Mouse (Mus musculus): ENCODE data around the gene Map1s.

Map1s gene

DNA sequence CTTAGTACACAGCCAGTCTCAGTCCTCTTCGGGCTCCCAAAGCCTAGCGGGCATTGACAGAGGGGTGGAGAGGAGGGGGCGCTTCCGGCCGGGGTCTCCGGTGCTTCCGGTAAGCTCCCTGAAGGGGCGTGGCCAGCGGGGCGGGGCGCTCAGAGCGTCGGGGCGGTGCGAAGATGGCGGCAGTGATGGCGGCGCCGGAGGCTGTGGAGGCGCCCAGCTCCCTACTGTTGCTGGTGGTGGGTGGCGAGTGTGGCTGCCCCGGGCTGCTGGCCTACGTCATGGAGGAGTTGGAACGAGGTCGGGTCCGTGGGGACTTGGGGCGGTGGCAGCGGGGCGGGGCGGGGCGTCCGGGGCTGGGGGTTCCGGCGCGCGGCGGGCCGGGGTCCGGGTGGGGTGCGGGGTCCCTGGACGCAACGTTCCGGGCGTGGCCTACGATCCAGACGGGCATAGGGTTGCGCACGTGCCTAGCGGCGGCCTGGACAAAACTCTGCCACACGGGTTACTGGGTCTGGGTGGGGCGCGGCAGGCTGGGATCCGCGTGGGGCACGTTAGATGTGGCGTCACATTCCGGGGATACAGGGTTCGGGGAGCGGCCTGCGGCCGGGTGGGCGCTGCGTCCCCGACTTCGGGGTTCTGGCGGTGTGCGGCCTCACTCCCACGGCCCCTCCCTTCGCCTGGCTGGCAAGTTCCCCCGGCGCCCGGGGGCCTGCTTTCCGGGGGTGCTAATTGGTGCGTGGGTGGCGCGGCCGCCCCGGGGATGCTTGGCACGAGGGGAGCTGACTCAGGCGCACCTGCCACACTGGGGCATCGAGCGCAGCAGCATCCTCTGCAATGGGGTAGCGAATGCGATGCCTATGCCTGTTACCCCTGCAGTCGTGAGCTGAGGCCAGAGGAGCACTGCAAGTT is at the start of gene Map1s:
Map1s (plus strand) TSS at position 102 of the 906 bp plus-strand sequence.
- DNase-seq (ENCODE audit: low read depth, low spot score), result peak; percentile 91

DNA sequence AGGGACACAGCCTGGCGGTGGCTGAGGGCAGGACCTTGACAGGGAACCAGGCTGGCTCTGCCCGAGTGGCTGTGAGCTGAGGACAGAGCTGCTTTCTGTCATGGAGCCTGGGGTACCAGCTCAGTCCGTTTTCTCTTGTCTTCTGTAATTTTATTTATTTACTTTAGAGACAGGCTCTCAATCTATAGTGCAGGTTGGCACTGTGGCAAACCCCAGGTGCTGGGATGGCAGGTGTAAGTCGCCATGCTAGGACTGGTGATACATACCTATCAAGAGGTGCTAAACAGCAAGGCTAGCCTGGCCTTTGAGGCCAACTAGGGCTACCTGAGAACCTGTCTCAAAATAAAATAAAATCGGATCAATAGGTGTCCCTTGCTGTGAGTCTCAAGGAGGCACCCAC is 49.7 kb upstream of the Map1s start:
- DNase-seq (ENCODE audit: low read depth, low spot score), result no peak

DNA sequence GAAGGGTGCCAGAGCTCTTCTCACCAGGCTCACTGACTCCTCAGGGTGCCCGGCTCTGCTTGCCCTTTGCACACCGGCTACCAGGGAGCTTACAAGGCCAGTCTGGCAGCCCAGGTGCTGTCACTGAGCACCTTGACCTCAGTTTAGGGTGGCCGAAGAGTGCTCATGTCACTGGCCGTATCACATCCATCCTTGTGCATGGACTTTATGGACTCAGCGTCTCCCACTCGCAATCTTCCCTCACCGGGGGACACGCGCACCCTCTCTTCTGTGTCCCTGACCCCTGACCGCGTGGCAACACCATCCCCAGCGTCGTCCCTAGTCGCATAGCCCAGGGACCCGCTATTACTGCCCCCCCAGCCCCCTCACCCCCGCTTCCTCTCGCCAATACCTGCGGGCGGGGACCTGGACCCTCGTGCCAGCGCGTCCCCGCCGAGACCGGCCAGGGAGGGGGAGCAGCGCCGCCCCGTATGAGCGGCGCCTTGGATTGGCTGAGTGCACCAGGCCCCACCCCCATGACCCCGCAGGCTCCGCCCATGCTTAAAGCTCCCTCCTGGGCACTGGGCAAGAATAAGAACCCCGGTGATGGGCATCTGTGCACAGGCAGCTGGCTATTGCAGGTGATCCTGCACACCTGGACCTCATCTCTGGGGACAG is 49.1 kb upstream of the Map1s start:
- DNase-seq (ENCODE audit: low read depth, low spot score), result peak; percentile 89

DNA sequence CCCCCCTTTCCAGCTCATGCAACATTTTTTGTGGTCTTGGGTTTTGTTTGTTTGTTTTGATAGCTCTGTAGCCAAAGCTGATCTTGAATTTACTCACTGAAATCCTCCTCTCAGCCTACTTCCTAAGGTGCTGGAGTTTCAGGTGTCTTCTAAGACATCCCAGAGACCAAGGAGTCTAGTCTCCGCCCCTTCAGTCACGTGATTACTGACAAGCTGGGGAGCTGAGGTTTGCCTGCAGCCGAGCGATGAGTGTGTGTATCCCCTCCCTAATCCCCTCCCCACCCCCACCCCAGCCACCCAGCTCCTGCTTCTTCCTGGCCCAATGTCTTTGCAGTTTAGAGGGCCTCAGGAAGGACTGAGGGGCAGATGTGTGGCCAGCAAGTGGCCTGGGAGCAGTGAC is 48.2 kb upstream of the Map1s start:
- DNase-seq (ENCODE audit: low read depth, low spot score), result no peak

DNA sequence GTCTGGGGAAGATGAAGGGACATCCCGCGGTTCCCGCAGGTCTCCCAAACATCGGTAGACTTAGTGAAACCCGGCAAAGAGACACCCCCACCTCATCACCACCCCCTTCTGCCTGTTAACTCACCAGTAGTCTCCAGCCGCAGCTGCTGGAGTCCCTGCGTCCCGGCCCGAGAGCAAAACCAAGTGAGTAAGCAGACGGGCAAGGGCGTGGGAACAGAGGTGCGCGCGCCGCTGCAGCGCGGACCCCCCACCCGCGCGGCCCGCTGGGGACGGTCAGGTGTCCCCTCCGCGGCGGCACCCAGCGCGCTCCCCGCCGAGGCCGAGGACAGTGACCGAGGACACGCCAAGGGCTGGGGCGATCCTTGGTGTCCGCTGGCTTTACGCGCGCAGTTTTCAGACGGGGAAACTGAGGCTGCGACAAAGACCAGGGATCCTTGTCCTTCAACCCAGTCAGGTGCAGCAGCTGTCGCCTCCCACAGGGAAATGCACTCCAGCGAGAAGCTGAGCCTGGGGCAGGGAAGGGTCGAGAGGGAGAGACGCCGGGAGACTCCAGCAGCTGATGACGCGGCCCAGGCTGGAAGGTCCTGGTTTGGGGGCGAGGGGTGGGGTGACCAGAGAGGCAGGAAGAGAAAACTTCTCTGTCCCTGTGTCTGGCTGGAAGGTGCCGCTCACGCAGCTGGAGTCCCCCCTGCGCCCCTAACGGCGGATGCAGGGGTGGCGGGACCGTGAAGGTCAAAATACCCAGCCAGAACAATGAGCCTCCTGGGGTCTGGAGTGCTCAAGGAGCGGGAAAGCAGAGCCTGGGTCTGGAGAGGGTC is 42.7 kb upstream of the Map1s start, which contains the start of gene Kcnn1:
Kcnn1 (minus strand) TSS at position 435 of the 818 bp plus-strand sequence.
- DNase-seq (ENCODE audit: low read depth, low spot score), result no peak

DNA sequence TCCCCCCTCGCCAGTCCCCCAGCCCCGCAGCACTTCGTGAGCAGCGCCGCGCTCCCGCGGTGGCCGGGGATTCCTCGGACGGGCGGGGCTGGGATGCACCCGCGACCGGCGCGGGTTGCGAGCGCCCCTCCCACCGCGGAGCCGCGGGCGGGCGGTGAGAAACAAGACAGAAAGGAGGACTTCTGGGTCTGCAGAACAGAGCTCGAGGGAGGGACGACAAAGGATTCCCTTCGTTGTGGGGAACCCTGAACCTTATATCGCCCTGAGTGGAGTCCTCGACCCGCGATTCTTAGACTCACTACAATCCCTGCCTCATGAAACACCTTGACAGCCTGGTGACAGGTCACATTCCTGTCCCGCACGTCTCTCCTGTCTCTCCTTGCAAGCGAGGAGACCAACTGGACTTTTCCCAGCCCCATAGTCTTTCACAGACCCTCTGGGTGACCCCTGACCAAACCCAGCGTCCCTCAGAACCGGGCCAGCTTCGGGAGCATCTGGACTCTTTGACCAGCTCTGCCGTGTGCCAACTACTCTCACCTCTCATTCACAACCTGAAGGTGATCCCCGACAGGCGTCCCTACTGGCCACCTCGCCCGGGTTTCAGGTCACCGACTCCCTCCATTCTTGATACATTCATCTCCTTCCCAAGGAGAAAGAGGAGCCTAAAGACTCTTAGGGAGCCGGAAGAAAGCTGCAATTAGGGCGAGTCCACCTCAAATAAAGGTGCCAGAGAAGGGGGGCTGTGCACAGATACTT is 41.6 kb upstream of the Map1s start:
- no peak for DNase-seq (ENCODE audit: low read depth, low spot score)

DNA sequence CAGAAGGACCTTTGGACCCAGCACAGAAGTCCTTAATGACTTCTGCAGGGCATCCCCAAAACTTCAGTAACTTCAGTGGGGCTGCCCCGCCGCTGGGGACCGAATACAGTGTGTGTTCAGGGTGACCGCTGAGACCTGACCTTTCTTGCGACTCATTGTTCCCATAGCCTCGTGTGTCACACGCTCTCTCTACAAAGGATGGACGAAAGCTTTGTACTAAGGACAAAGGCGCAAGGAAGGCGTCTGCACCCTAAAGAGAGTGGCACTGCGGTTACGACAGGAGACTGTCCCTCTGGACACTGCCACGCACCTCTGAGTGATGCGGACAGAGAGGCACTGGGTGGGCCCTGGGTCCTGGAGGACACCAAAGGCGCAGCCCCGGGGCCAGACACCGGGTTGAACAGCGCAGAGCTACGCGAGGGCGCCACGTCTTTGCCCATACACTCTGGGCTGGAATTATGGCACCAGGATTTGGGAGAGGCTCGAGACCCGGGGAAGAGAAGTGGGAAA is 41.0 kb upstream of the Map1s start:
- DNase-seq (ENCODE audit: low read depth, low spot score), result no peak

DNA sequence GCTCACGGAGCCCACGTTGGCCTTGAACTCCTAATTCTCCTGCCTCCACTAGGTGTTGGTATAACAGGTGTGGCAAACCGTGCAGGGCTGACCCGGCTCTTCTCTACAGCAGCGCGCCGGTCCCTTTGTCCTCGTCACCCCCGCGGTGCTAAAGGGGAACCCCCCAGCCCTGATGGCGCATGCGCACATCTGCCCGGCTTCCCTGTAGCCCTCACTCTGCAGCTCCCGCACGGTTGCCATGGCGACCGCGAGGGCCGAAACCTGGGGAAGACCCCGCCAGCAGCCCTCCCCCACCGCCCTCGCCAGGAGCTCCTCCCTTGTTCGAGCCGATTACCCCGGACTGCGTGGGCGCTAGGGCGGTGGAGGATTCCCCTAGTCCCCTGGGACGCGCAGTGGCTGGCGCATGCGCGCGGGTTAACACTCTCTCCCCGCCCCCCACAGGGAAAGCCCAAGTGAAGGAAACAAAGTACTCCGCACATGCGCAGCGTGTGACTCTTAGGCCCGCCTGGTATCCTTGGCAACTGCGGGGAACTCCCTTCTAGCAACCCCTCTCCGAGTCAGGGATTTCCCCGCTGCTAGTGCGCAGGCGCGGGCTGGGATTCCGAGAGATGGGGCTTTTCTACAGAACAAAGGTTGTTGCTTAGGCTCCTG is 40.3 kb upstream of the Map1s start:
- peak; percentile 99 for DNase-seq (ENCODE audit: low read depth, low spot score)

DNA sequence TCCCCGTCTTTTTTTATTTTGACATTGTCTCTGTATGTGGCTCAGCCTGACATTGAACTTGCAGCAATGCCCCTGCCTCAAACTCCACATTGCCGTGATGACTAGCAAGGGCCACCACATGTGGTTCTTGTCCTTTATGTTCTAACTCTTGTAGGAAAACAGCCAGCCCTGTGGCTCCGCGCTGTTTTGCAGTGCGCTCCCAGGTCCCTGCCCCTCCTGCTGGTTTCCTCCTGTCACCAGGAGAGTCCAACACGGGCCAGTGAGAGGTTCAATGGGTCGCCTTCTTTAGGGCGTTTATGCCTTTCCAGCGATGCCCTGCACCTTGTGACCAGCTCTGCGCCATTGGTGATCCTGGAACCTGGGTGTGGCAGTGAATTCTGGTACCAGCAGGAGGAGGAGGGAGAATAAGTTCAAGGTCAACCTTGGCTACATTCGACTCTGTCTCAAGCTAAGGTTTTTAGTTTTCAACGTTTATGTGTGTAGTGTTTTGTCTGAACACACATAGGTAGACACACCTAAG is 39.7 kb upstream of the Map1s start:
- DNase-seq (ENCODE audit: low read depth, low spot score), result no peak

DNA sequence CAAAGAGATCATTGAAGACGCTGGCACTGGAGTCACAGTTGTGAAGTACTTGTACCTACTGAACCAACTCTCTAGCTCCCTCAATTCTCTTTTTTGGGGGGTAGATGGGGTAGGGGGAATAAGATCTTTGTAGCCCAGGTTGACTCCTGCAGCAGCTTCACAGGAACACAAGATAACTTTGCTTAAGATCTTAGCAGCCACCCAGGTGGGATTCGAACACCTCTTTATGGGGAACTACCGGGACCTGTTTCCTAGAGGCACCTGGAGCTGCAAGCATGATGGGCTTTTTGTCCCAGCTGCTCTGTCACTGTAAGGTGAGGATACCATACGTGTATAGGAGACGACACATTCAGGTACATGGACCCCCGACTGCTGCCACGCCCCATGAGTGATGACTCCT is 39.2 kb upstream of the Map1s start:
- DNase-seq (ENCODE audit: low read depth, low spot score), result no peak

DNA sequence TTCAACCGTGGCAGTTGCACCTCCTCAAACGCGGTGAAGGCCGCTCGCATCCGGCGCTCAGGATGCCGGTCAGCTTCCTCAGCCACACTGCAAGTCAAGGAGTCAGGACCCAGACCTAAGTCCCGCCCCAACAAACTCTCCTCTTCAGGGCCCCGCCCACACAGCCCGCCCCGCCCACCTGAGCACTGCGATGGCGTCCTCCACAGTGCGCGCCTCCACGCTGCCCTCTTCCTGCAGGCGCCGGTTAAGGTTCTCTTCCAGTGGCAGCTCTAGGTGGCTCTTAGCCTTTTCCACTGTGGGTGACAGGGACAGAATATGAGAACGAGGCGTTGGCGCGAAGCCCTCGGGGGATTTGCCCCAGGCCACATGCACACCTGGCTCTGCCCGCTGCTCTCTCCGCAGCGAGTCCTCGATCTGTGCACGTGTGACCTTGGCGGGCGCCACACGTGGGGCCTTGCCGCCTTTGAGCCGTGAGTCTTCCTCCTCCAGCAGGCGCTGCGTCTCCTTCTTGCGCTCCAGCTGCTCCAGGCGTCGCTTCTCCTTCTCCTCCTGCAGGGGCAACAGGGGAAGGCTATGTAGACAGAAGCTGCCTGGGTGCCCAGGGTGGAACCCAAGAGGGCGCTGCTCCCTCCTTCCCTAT is 37.1 kb upstream of the Map1s start:
- no peak for DNase-seq (ENCODE audit: low read depth, low spot score)

DNA sequence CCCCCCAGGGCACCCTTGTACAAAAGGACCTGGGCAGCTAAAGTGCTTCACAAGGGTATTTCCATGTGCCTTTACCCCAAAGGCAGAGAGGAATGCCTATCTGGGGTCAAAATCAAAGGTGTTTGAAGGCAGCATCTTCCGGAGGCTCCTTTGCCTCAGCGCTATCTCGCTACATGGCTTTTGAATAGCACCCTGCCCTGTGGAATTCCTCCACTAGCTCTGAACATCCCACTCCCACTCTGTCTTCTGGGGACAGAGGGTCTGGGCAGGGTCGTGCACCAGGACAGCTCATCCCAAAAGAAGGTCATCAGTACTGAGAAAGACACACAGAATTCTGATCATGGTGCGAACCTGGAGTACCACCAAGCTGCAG is 36.5 kb upstream of the Map1s start:
- DNase-seq (ENCODE audit: low read depth, low spot score), result no peak

DNA sequence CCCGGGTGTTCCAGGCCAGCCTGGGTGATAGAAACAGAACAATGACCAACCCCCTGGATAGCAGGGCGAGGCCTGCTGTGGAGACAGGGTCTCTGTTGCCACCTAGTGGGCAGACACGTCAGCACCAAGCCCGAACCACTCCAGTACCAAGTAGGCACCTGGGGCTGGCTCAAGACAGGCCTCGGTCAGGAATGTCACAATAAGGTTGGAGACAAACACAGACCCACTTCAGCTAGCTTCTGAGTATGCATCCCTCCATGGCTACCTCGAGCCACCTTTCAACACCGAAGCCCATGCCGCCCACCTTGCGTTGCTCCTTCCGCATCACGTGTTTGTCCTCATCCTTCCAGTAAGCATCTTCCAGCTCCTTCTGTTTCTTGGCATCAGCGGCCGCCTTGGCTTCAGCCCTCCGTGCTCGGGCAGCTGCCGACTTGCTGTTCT is 36.1 kb upstream of the Map1s start:
- peak; percentile 86 for DNase-seq (ENCODE audit: low read depth, low spot score)

DNA sequence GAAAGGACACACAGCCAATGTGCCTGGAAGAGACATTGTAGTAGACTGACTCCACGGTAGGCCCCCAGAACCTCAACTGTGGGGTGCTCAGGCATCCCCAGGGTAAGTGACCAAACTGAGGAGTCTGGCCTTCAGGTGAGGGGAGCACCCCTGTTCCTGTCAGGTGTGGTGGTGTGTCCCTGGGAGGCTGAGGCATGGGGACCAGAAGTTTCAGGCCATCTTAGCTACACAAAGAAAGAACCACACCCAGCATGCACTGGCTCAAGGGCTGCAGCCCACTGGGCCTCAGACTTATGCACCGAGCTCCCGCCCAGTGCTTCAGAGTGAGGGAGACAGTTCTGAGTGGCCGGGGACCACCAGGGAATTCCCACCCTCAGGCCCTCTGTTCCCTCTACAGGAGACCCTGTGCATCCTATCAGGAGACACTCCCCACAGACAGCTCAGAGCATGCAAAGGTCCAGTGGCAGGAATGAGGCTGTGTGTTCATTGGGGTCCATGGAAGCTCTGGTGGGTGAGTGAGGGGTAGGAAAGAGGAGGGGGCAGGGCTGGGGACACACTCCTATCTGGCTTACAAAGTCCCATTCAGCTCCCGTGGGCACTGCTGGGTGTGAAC is 34.4 kb upstream of the Map1s start:
- no peak for DNase-seq (ENCODE audit: low read depth, low spot score)

DNA sequence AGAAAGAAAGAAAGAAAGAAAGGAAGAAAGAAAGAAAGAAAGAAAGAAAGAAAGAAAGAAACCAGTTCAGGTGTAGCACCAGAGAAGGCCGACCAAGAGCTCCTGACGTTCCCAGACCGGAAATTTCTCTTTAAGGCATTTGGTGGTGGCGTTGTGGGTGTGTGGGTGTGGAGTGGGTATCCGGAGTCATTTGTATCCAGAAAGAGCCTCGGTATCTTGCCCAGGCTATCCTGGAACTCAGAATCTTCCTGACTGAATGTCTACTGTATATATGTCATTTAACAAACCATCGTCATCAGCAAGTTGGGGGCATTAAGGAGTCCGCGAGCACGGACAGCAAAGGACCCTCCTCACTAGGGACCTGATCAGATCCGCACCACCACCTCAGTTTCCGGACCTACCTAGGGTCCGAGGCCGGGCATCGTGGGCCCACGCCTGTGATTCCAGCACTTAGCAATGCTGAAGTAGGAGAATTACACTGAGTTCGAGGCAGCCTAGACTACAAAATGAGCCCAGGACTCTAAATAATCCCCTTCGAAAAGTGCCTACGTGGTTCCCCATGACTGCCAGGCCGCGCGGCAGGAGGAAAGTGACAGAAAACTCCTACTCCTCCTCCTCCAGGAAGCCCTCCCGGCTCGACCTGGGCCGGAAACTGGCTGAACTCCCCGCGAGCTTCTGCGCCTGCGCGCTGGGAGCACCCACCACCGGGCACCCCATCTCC is 32.9 kb upstream of the Map1s start:
- DNase-seq (ENCODE audit: low read depth, low spot score), result peak; percentile 48

DNA sequence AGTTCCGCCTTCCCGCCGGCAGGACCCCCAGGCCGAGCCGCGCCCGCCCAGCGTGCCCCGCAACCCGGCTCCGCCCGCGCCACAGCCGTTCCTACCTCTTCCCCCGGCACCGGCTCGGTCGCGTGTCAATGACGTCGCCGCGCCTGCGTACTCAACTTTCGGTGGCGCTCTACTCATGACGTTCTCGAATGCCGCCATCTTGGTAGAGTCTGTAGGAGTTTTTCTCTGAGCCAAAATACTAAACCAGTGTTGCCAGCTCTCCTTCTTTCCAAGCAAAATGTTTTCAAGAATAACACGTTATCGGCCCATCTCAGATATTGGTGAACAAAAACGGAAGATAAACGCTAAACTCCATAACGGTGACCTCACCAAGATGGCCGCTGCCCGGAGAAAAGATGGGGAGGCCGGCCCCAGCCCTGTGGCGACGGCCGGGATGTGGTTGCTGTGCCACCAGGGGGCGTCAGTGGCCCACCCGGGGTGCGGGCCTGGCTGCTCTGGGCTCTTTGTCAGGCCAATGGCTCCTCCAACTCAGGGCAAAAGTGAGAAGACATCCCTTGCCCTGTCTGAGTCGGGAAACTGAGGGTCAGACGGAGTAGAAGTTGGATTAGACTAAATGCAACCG is 32.3 kb upstream of the Map1s start, which contains the start of gene Ccdc124:
Ccdc124 (minus strand) TSS at position 572 of the 622 bp plus-strand sequence.
- peak; percentile 97 for DNase-seq (ENCODE audit: low read depth, low spot score)

DNA sequence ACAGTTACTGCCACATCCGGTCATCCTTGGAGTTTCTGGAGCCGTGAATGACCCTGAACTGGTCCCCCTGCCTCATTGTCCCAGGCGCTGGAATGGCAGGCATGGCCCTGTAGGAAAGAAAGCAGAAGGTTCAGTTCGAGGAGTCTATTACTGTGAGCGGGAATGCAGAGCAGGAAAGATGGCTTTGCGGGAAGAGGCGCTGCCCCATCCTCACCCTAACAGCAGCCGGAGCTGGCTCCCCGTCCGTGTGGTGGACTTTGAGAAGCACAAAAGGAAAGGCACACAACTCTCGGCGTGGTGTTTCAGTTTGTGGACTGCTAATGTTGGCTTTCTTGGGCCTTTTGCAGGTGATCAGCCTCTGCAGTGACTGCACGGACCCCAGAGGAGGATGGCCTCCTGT is 31.3 kb upstream of the Map1s start:
- DNase-seq (ENCODE audit: low read depth, low spot score), result no peak

DNA sequence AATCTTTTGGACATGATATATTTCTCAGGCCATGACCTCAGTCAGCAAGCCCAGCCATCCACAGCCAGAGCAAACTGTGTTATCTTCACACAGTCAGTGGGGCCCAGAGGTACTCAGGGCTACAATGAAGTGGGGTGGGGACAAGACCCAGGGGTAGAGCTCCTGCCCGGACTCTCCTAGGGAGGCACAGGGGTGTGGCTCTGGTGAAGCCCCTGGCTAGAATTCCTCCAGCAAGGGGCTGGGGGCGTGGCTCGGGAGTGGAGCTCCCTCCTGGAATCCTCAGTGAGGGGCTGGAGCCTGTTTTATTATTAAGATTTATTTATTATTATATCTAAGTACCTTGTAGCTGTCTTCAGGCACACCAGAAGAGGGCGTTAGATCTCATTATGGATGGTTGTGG is 29.4 kb upstream of the Map1s start:
- no peak for DNase-seq (ENCODE audit: low read depth, low spot score)
